Mouse (Mus musculus) mouse trophoblast stem cell (cell line): Measurements from ENCODE around the gene Wdr95.

Source experiments
- in situ Hi-C, 2 experiments: fragments of 300-500 bp; cut with MseI, MboI; formaldehyde crosslinking; loops; 2 replicates in 1 of 2; 3 replicates in 1 of 2; pipeline ENCODE4 v1.15.1; 2025

Gene Wdr95

DNA sequence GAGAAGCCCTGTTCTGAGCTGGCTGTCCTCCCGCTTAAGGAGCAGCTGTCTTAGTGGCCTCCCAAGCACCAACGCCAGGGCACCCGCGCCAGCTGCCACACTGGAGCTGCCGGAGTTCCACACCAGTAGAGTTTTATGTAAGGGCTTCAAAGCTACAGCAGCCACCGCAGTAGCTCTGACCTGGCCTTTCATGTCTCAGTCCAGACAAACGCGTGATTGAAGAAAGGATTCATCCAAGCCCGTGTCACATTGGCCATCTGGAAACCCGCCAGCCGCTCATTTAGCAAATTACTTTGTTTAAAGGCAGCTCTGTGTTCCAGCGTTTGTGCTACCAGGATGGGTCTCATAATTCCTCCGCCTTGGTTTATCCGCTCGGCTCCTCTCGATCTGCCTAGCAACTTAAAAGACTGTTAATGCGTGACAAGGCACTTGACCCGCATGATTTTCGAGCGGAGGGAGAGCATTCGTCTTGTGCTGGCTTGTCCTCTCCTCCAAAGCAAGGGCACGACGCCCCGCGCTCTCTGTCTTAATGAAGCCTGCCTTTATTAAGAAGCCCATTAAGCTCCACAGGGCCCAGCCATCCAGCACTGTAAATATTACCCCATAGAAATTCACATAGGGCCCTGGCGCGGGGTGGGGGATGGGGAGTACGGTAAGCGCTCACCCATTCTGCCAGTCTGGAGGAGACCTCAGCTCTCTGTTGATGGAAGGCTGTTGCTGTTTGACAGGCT, at the start of gene Wdr95:
Gene Wdr95 (plus strand): TSS at position 681 of the 731 bp plus-strand sequence.
- in situ Hi-C loops, result no loop called here

- in situ Hi-C loops, result no loop called here
Observed at GRCm38 (mm10) chr5:149481920-149482319, 46.6 kb upstream of the Wdr95 start.

GRCm38 (mm10) chr5:149483321-149484052, 45.0 kb upstream of the Wdr95 start:
- in situ Hi-C loops, result no loop called here

GRCm38 (mm10) chr5:149484270-149484669, 44.2 kb upstream of the Wdr95 start:
- in situ Hi-C loops, result no loop called here

DNA sequence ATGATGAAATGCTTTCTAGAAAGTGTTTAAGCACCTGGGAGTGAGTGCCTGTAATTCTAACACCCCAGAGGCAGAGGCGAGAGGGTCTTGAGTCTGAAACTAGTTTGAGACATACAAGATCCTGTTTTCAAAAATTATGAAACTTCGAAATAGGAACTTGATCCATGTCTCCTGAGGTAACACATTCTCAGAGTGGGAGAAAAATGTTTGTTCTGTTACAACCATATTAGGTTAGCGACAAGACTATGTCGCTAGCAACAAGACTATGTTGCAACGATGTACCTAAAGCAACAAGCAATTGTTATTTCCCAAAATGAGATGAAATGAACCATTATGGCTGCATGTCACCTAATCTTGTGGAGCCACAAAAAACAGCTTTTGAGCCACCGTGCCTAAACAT, 43.0 kb upstream of the Wdr95 start:
- in situ Hi-C loops, result no loop called here

GRCm38 (mm10) chr5:149488360-149489021, 40.0 kb upstream of the Wdr95 start:
- in situ Hi-C loops, result no loop called here

DNA sequence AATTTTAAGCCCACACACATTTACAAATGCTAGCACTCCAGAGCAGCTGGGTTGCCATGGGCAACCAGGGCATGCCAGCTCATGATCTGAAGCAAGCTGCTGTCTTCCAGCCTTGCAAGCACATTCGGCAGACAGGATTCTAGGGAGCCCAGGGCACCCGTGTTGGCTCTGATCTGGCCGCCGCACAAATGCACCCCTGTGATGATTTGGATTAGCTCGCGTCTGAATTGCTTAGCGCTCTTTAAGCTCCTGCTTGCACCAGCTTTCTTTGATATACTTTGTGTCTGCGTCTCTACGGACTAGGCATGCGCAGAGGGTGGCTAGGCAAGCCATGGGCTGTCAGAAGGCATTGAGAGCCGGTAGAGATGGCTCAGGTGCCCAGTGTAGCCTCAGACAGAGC, 39.3 kb upstream of the Wdr95 start:
- in situ Hi-C loops, result no loop called here

DNA sequence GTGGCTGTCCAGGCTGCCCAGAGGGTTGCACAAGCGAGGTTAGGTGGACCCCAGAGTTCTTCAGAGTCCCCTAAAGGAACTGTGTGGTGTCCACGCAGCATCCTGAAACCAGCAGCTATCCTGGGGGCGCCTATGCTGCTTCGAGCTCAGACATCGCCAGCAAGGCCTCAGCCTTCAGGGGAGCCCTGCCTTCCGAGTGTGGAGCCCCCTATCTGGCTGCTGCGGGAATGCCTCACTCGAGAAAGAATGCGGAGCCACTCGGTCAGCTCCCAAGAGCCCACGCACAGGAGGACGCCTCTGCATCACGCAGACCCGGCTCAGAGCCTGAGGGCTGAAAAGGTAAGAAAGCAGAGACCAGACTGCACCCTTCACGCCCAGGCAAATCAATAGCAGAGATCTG, 38.2 kb upstream of the Wdr95 start:
- in situ Hi-C loops, result no loop called here

DNA sequence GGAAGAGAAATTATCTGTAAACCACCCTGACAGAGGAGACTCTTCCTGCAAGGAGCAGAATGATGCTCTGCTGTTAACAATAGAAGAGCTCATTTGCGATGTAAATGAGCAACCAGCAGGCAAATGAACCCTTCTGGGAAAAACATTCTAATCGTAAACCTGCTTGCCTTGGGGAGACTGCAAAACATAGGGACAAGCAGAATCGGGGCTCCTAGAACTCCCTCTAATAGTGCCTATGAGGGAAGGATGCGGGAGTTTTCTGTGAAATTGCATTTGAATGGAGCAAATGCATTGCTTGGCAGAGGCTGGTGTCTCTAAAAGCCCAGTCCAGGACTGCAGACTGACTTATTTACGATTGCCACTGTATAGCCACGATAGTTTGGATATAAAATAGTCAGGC, 32.8 kb upstream of the Wdr95 start:
- in situ Hi-C loops, result no loop called here

GRCm38 (mm10) chr5:149496401-149497066, 31.9 kb upstream of the Wdr95 start:
- in situ Hi-C loops, result no loop called here

GRCm38 (mm10) chr5:149499936-149500335, 28.5 kb upstream of the Wdr95 start:
- in situ Hi-C loops, result no loop called here

DNA sequence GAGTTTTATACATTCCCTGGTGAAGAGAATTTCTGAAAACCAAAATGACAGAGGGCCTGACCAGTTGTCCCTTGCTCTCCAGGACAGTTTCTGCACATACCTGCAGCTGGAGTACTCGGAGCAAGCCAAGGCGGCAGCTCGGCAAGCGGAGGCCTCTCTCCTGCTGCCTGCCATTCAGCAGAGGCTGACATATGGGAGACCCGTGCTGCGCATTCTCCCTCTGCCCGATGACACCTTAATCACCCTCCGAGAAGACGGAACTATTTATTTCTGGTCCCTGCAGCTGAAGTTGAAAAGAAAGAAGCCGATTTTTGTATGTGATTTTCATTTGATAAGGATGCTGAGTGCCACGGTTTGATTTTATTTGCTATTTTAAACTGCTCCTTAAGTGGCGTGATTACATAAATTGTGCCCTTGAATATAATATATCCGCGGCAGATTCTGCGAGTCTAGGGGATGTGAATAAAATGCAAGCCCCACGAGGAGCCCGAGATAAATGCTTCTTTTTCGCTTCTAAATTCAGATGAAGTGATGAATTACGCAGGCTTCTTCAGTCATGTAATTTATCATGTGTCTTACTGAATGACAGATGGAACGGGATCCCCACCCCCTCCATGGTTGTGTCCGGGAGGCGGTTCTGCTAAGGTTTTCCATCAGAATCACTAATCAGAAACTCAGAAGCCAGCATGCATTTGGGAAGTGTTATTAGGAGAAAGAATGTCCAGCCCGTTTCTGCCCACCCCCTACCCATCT, 24.9 kb upstream of the Wdr95 start:
- in situ Hi-C loops, result no loop called here

DNA sequence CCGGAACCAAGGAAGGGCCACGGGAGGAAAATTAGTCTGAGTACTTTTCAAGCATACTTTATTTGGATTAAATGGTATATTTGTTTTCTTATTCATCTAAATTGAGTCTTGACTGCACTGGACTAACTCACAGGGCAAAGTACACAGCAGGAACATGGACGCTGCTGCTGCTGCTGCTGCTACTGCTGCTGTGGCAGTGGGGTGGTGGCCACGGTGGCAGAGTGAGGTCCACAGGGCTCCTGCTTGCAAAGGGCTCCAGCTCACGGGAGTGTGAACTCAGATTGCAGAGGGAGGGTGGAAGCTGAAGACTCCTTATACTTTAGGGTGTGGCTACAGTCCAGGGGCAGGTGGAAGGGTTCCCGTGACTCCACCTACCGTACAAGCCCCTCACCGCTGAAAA, 23.5 kb upstream of the Wdr95 start:
- in situ Hi-C loops, result no loop called here

DNA sequence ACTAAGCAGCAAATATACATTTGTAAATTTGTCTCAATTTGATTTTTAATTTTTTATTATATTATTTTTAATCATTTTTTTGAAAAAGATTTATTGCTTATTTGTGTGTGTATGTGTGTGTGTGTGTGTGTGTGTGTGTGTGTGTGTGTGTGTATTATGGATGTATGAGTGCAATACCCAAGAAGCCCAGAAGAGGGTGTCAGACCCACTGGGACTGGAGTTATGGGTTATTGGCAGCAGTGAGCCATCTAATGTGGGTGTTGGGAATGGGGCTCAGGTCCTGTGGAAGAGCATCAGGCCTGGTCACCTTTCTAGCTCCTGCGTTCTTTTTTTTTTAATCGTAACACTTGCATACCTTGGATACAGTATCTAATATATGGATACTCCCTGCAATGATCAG, 22.4 kb upstream of the Wdr95 start:
- in situ Hi-C loops, result no loop called here

- in situ Hi-C loops, result no loop called here
Observed at GRCm38 (mm10) chr5:149508094-149509029, 20.1 kb upstream of the Wdr95 start.

- in situ Hi-C loops, result no loop called here
Observed at GRCm38 (mm10) chr5:149510323-149510722, 18.2 kb upstream of the Wdr95 start.

- in situ Hi-C loops, result no loop called here
Observed at GRCm38 (mm10) chr5:149512695-149513094, 15.8 kb upstream of the Wdr95 start.

DNA sequence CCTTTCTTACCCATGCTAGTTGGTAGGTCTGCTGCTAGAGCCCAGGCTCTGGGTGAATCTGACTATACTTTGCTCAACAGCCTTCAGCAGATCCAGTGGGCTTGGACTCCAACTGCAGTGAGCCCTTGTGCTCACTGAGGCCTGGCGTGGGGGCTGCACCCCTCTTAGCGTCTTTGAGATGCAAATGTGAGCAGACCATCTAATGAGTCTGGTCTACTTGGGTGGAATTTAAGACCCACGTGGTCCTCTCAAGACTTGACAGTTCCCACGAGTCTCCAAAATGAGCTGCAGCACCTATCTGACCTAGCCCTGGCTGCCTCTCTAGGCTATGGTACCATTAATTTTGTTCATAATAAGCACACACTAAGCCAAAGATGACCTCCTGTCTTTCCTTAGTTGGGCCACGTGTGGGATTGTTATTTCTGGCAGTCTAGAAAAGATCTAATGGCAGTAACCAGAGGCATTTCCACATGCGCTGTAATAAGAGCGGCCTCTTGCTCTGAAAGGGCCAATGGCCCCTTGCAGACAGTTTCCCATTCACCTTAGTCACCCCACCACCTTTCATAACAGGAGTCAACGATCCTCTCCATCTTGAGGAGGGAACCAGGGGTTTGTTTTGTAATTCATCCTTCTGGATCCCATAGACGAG, 14.9 kb upstream of the Wdr95 start:
- in situ Hi-C loops, result no loop called here

DNA sequence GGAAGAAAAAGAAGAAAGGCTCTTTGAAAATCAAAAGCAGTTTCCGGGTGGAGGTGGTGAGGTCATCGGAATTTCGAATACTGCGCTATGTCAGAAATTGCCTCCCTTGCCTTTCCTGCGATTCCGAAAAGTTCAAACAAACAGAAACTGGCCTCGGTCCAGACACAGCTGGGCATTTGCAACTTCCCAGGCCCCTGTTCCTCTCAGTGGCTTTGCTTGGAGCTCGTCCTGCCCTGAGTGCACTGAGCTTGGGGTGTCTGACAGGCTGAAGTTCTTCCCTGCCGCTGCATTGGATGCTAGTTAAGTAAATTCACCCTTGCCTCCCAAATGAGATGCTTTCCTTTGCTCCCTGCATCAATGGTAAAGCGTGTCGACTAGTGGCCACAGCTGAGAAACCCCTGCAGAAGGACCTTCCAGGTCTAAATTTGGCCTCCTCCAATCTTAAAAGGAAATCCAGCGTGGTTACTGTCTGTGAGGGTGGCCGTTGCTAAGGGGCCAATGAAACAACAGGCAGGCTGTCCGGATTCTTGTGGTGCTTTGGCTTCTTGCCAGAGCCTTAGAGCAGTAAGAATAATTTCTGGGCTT, 14.3 kb upstream of the Wdr95 start:
- in situ Hi-C loops, result no loop called here
